ENCODE assay signal across 22 mouse cellular contexts in the genomic region with DNA sequence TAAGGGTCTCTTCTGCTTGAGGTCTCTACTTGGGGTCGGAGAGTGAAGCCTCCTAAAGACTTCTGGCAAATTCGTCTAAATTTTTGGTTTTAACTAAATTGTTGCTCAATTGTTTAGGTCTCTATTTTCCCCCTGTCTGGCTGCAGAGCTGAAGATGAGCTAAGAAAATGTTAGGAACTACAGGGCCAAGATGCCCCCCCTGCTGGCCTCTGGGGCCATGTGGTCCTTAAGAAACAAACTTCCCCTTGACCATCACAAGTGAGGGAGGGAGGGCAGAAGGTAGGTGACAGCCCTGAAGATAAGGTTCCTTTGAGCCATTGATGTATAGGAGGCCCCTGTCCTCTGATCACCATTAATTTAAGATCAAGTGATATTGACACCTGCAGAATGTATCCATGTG.
A peak's percentile ranks its signal among the peaks of the same experiment; 100 is the strongest.
DNase-seq lines count a peak whose midpoint lies in the region; ATAC-seq and TF ChIP-seq lines count a peak whose summit lies in the region.
"Had no signal": no experiment of that assay in that cellular context is flagged by ENCODE, and none has a peak within 500 bp of the region (broad histone marks: within the 10 kb centered on the region; RNA-seq: fewer than 3 reads in every experiment).

No protein-coding gene starts in this region.

- TF ChIP-seq RAD21 in CH12.LX (IDR thresholded peaks at IDR 0.05; ENCODE audit: low read depth, low read length), result peak; percentile 27

- ATAC-seq in intestine, postnatal 0 days, result no peak
- no peak for ATAC-seq in intestine, embryonic 15.5 days
- ATAC-seq in kidney, postnatal 0 days (replicated peaks; ENCODE audit: low FRiP score, low read depth), result no peak
- no peak for ATAC-seq in midbrain, embryonic 14.5 days (ENCODE audit: low FRiP score, low TSS enrichment)
- no peak for ATAC-seq in midbrain, embryonic 11.5 days (ENCODE audit: low FRiP score)
- ATAC-seq: activated CD4-positive, CD25-positive, alpha-beta regulatory T cell, adult 4 months; CD4-positive, CD25-positive, alpha-beta regulatory T cell, adult 4 months; Patski had no signal

- no peak for TF ChIP-seq POLR2A in CH12.LX (IDR thresholded peaks at IDR 0.05; ENCODE audit: low read depth, low read length)

- no peaks in the 10 kb centered on the region for H3K79me2 ChIP-seq in CH12.LX (replicated peaks; ENCODE audit: control insufficient read depth, extremely low read depth, insufficient read depth, poor library complexity, severe bottlenecking)

- H3K4me1 ChIP-seq in intestine, postnatal 0 days (replicated peaks; ENCODE audit: control insufficient read depth, insufficient read depth, low read length), result no peaks in the 10 kb centered on the region
- H3K4me1 ChIP-seq in intestine, embryonic 15.5 days (replicated peaks), result peaks cover 13% of the 10 kb centered on the region; the same call in 1 of the 2 replicates
- H3K4me1 ChIP-seq in kidney, postnatal 0 days (replicated peaks; ENCODE audit: insufficient read depth, low read length), result peaks cover 10% of the 10 kb centered on the region; the same call in 1 of the 2 replicates
- peaks cover 39% of the 10 kb centered on the region for H3K4me1 ChIP-seq in midbrain, embryonic 14.5 days (ENCODE audit: control insufficient read depth, insufficient read depth, low read length)
- H3K4me1 ChIP-seq in midbrain, embryonic 11.5 days (ENCODE audit: control insufficient read depth, insufficient read depth, low read length), result peaks cover 14% of the 10 kb centered on the region
- H3K4me1 ChIP-seq in CH12.LX (ENCODE audit: control insufficient read depth in 1 of 2, insufficient read depth in 2 of 2), result peaks cover 28 to 96% of the 10 kb centered on the region in 2 experiments

- dilution Hi-C loops in CH12.LX (cut with MboI; ENCODE audit: extremely low pct_ligation_motif_present, extremely low pct_unique_long_range_greater_than_20kb, low sequenced_read_pairs), result no loop called here

- no peak overlapping the region for H3K4me3 ChIP-seq in intestine, postnatal 0 days (ENCODE audit: low read depth, low read length)
- H3K4me3 ChIP-seq in intestine, embryonic 15.5 days (replicated peaks), result no peak overlapping the region
- H3K4me3 ChIP-seq in kidney, postnatal 0 days (replicated peaks; ENCODE audit: low read depth, low read length), result no peak overlapping the region
- no peak overlapping the region for H3K4me3 ChIP-seq in midbrain, embryonic 14.5 days (replicated peaks; ENCODE audit: low read depth, low read length)
- no peak overlapping the region for H3K4me3 ChIP-seq in midbrain, embryonic 11.5 days (ENCODE audit: low read depth, low read length)
- H3K4me3 ChIP-seq in CH12.LX (replicated peaks in 1 of 3; ENCODE audit: low read depth in 2 of 3, low read length in 2 of 3, poor library complexity in 1 of 3), result no peak overlapping the region

- TF ChIP-seq EP300 in CH12.LX (IDR thresholded peaks at IDR 0.05; ENCODE audit: low read length), result no peak

- H3K9me3 ChIP-seq in intestine, postnatal 0 days (ENCODE audit: control insufficient read depth), result no peaks in the 10 kb centered on the region
- no peaks in the 10 kb centered on the region for H3K9me3 ChIP-seq in intestine, embryonic 15.5 days
- H3K9me3 ChIP-seq in kidney, postnatal 0 days (replicated peaks; ENCODE audit: low read length), result no peaks in the 10 kb centered on the region
- no peaks in the 10 kb centered on the region for H3K9me3 ChIP-seq in midbrain, embryonic 14.5 days (ENCODE audit: control insufficient read depth, low read length)
- H3K9me3 ChIP-seq in midbrain, embryonic 11.5 days (ENCODE audit: control insufficient read depth, low read length), result no peaks in the 10 kb centered on the region
- no peaks in the 10 kb centered on the region for H3K9me3 ChIP-seq in CH12.LX (replicated peaks; ENCODE audit: low read length)
- H3K9me3 ChIP-seq: G1E had no signal

- no peak overlapping the region for H3K27ac ChIP-seq in intestine, postnatal 0 days (ENCODE audit: low read depth, low read length)
- H3K27ac ChIP-seq in intestine, embryonic 15.5 days, result no peak overlapping the region
- no peak overlapping the region for H3K27ac ChIP-seq in kidney, postnatal 0 days
- 0 out of 2 replicates have a peak overlapping the region, but pooled peaks have one; percentile 41 for H3K27ac ChIP-seq in midbrain, embryonic 14.5 days (replicated peaks; ENCODE audit: low read depth, low read length)
- no peak overlapping the region for H3K27ac ChIP-seq in midbrain, embryonic 11.5 days (ENCODE audit: low read depth, low read length)
- H3K27ac ChIP-seq in CH12.LX (ENCODE audit: insufficient read depth, low read depth), result peak overlapping the region; percentile 81; the same call in 1 of the 2 replicates

- no peak overlapping the region for H3K9ac ChIP-seq in intestine, postnatal 0 days (ENCODE audit: low read depth, low read length)
- no peak overlapping the region for H3K9ac ChIP-seq in intestine, embryonic 15.5 days
- no peak overlapping the region for H3K9ac ChIP-seq in kidney, postnatal 0 days (ENCODE audit: low read depth, low read length)
- H3K9ac ChIP-seq in midbrain, embryonic 14.5 days (replicated peaks; ENCODE audit: low read length), result no peak overlapping the region
- H3K9ac ChIP-seq in midbrain, embryonic 11.5 days (ENCODE audit: low read length), result no peak overlapping the region
- no peak overlapping the region for H3K9ac ChIP-seq in CH12.LX (ENCODE audit: insufficient read depth, low read depth)

- no peak overlapping the region for H3K4me2 ChIP-seq in intestine, postnatal 0 days (replicated peaks; ENCODE audit: low read depth)
- H3K4me2 ChIP-seq in intestine, embryonic 15.5 days (replicated peaks), result no peak overlapping the region
- H3K4me2 ChIP-seq in kidney, postnatal 0 days (ENCODE audit: low read length), result no peak overlapping the region
- no peak overlapping the region for H3K4me2 ChIP-seq in midbrain, embryonic 14.5 days (ENCODE audit: low read length)
- no peak overlapping the region for H3K4me2 ChIP-seq in midbrain, embryonic 11.5 days
- 0 out of 2 replicates have a peak overlapping the region, but pooled peaks have one; percentile 26 for H3K4me2 ChIP-seq in CH12.LX (ENCODE audit: insufficient read depth, low read depth, poor library complexity, severe bottlenecking)

- H3K27me3 ChIP-seq in intestine, postnatal 0 days (replicated peaks; ENCODE audit: control insufficient read depth, insufficient read depth, low read length), result no peaks in the 10 kb centered on the region
- H3K27me3 ChIP-seq in intestine, embryonic 15.5 days (replicated peaks), result no peaks in the 10 kb centered on the region
- no peaks in the 10 kb centered on the region for H3K27me3 ChIP-seq in kidney, postnatal 0 days (ENCODE audit: insufficient read depth, low read length)
- no peaks in the 10 kb centered on the region for H3K27me3 ChIP-seq in midbrain, embryonic 14.5 days (ENCODE audit: control insufficient read depth, insufficient read depth, low read length)
- H3K27me3 ChIP-seq in midbrain, embryonic 11.5 days (ENCODE audit: control insufficient read depth, insufficient read depth, low read length), result no peaks in the 10 kb centered on the region
- no peaks in the 10 kb centered on the region for H3K27me3 ChIP-seq in CH12.LX (replicated peaks)
- H3K27me3 ChIP-seq: Patski had no signal

- DNase-seq in kidney, postnatal 0 days (ENCODE audit: low spot score), result no peak
- no peak for DNase-seq in kidney, postnatal 4 days
- DNase-seq in midbrain, embryonic 14.5 days, result no peak
- no peak for DNase-seq in midbrain, embryonic 11.5 days (ENCODE audit: low spot score, missing footprints)
- no peak for DNase-seq in CH12.LX (ENCODE audit: extremely low read depth)
- no peak for DNase-seq in cerebellum, postnatal 36 days
- DNase-seq: adrenal gland, adult 2 months; adrenal gland, adult 8-10 months; adrenal gland, postnatal 10 days; adrenal gland, postnatal 14 days; adrenal gland, postnatal 25 days; adrenal gland, postnatal 36 days; B cell, adult 2 months; cerebellum, adult 11 months; cerebellum, adult 11-12 months; cerebellum, adult 18-20 months had no signal

- 0 out of 2 replicates have a peak, but pooled peaks have one; percentile 5 for TF ChIP-seq CTCF in intestine, postnatal 0 days (IDR thresholded peaks at IDR 0.05; ENCODE audit: low read depth)
- peak; percentile 15; the same call in 1 of the 2 replicates for TF ChIP-seq CTCF in kidney, postnatal 0 days (IDR thresholded peaks at IDR 0.05; ENCODE audit: low read depth)
- peak in 1 of 2 experiments; percentile 54; a peak in 2 of 4 replicates for TF ChIP-seq CTCF in CH12.LX (conservative IDR thresholded peaks at IDR 0.05 in 1 of 2, IDR thresholded peaks at IDR 0.05 in 1 of 2; ENCODE audit: low read depth in 2 of 2, low read length in 2 of 2)

- H3K36me3 ChIP-seq in intestine, postnatal 0 days (ENCODE audit: control insufficient read depth, insufficient read depth), result no peaks in the 10 kb centered on the region
- H3K36me3 ChIP-seq in intestine, embryonic 15.5 days, result no peaks in the 10 kb centered on the region
- no peaks in the 10 kb centered on the region for H3K36me3 ChIP-seq in kidney, postnatal 0 days (ENCODE audit: insufficient read depth, low read length)
- no peaks in the 10 kb centered on the region for H3K36me3 ChIP-seq in midbrain, embryonic 14.5 days (ENCODE audit: control insufficient read depth, insufficient read depth, low read length)
- H3K36me3 ChIP-seq in midbrain, embryonic 11.5 days (ENCODE audit: control insufficient read depth, insufficient read depth, low read length), result no peaks in the 10 kb centered on the region
- H3K36me3 ChIP-seq in CH12.LX (replicated peaks in 1 of 2; ENCODE audit: control insufficient read depth in 1 of 2, insufficient read depth in 1 of 2, low read length in 1 of 2), result peaks cover 5 to 39% of the 10 kb centered on the region in 2 experiments

- WGBS in intestine, postnatal 0 days, result 76% methylated on average over 2 of the region's 2 CpGs
- 81% methylated on average over 2 of the region's 2 CpGs for WGBS in intestine, embryonic 15.5 days
- 90% methylated on average over 2 of the region's 2 CpGs for WGBS in kidney, postnatal 0 days
- 90% methylated on average over 2 of the region's 2 CpGs for WGBS in midbrain, embryonic 14.5 days
- 86% methylated on average over 2 of the region's 2 CpGs for WGBS in midbrain, embryonic 11.5 days

- in situ Hi-C loops in CH12.LX (cut with MboI; ENCODE audit: low pct_ligation_motif_present, low pct_unique_long_range_greater_than_20kb, low sequenced_read_pairs), result no loop called here

TF ChIP-seq in CH12.LX, 34 proteins besides CTCF, POLR2A, EP300 and RAD21 (continues in another document):
- TF ChIP-seq ETS1 (conservative IDR thresholded peaks at IDR 0.05; ENCODE audit: low read depth, low read length), result no peak
- no peak for TF ChIP-seq MAFK (IDR thresholded peaks at IDR 0.05; ENCODE audit: insufficient replicate concordance, low read length)
- no peak for TF ChIP-seq MEF2A (IDR thresholded peaks at IDR 0.05; ENCODE audit: borderline replicate concordance, low read depth, low read length)
- TF ChIP-seq GABPA (IDR thresholded peaks at IDR 0.05; ENCODE audit: insufficient replicate concordance, low read depth, low read length), result no peak
- peak; percentile 57 for TF ChIP-seq SMC3 (IDR thresholded peaks at IDR 0.05; ENCODE audit: low read depth, low read length)
- TF ChIP-seq UBTF (IDR thresholded peaks at IDR 0.05; ENCODE audit: low read depth, low read length), result no peak
- TF ChIP-seq MYC (IDR thresholded peaks at IDR 0.05; ENCODE audit: low read depth, low read length), result peak; percentile 63; the same call in 1 of the 2 replicates
- TF ChIP-seq MAZ (IDR thresholded peaks at IDR 0.05; ENCODE audit: low read depth, low read length), result no peak

Comparison
In these comparisons a context has a peak if more than half of its experiments do, and no peak if none do; other contexts are left out.
1. H3K27ac ChIP-seq: peak in midbrain, embryonic 14.5 days (single experiment) and CH12.LX (single experiment); none in intestine, postnatal 0 days (single experiment), intestine, embryonic 15.5 days (single experiment), kidney, postnatal 0 days (single experiment) and midbrain, embryonic 11.5 days (single experiment).